Mouse (Mus musculus) B cell, adult 67 days (primary cell): Measurements from ENCODE around the gene Gata3. TPM values are rescaled to one million over a fixed set of nuclear protein-coding genes. Genes with fewer than 3 reads are reported as not detected.

Experiments
- total RNA-seq, 2 experiments: library from RNA; stranded (reverse); gene quantifications; 4 replicates each; pipeline ENCODE4 v1.2.4; 2023

The Gata3 gene
- total RNA-seq: under 1 TPM in 1 of 2 experiments, not detected in 1; 0.38 TPM

GRCm38 (mm10) chr2:9889651-9890183 is at the start of gene Gata3:
TSS of gene Gata3 (minus strand) at chr2:9890034.

DNA sequence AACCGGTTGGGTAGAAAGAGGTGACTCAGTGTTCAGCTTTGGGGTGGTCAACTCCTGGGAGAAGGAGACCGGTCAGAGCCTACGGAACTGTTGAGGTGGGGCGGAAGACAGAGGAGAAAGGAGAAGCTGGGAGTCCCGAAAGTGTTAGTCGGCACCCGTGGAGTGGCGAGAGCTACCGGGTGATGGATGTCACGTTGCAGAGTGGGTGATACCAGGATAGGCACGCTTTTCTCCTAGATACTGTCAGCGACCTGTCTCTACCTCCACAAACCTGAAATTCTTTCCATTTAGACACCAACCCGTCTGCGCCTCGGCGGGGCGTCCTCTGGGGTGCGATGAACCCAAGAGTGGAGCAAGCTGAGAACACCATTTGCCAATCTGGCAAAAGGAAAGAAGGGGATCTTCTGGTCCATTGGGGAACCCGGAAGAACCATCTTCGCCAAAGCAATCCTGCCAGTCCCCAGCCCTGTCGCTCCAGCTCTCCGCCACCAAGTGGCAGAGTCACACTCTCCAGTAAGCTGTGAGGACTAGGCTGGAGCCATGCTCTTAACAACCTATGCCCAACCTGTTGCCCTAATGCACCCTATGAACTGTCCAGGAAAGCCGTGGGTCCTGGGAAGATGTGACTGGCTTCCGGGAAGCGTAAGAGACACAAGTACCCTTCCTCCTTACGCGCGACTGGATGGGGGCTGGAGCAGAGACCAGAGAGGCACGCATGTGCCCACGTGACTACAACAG is 752 bp downstream of the Gata3 start, which contains the start of gene 9230102O04Rik:
Gene 9230102O04Rik (minus strand): TSS at position 628 of the 738 bp plus-strand sequence.

DNA sequence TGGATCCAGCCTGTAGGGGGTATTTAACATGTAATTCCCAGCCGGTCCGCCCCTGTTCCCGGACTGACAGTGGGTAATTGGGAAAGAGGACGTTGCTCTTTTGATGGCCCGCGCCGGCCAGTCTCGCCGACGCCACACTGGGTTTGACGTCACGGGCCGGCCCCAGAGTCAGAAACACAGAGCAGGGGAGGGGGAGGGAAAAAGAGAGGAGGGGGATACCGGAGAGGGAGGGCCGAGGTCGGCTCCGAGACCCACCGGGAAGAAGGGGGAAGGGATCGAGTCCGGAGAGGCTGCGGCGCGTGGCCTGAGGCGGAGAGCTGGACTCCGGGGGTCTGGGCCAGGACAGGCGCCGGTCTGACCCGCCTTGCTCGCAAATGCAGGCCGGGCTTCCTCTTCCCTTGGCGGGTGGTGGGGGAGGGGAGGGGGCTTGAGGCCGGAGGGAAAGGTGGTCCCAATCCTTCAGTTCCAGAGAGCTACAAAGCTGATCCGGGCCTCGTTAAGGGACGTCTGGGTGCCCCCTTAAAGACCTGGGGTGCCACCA is 8.7 kb downstream of the Gata3 start, which contains the start of gene 4930412O13Rik:
Gene 4930412O13Rik (plus strand): TSS at position 202 of the 541 bp plus-strand sequence.

Other genes starting within 250 kb of the Gata3 start
- not detected for gene 4930412O13Rik, start 8.8 kb downstream of the Gata3 start, total RNA-seq
- gene 9230102O04Rik, start 494 bp downstream of the Gata3 start, total RNA-seq: not detected
- gene Taf3, start 158.6 kb upstream of the Gata3 start, total RNA-seq: 10 to 100 TPM; 24.3 to 24.6 TPM
- 100 to 1,000 TPM; 109 to 126 TPM for gene Atp5c1, start 190.5 kb upstream of the Gata3 start, total RNA-seq
- 10 to 100 TPM; 22.5 to 27.1 TPM for gene Kin, start 190.6 kb upstream of the Gata3 start, total RNA-seq
- not detected for gene Itih2, start 241.4 kb upstream of the Gata3 start, total RNA-seq